Mouse (Mus musculus) intestine, embryonic 16.5 days (tissue): ENCODE data around the gene Ccdc65. TPM values are rescaled to one million over a fixed set of nuclear protein-coding genes. Genes with fewer than 3 reads are reported as not detected.

ENCODE experiments used
- ATAC-seq: fragments of 200-750 bp; cut with Nextera tagmentation; 2 replicates; pipeline ENCODE4 v1.8.0; 2017; ENCODE audit warnings: moderate TSS enrichment, moderate library complexity
- H3K27ac ChIP-seq: fragments of 300-500 bp; sonication (generic); 2 replicates; pipeline ENCODE4 v1.5.1; 2014; ENCODE audit warnings: mild to moderate bottlenecking, low read length
- H3K27me3 ChIP-seq: fragments of 300-500 bp; sonication (generic); replicated peaks from 2 replicates; pipeline ENCODE4 v1.6.1; 2014; ENCODE audit warnings: low read length, control low read depth, mixed read lengths; ENCODE audit not compliant: control insufficient read depth, insufficient read depth
- H3K36me3 ChIP-seq: fragments of 300-500 bp; sonication (generic); 2 replicates; pipeline ENCODE4 v1.6.1; 2014; ENCODE audit warnings: low read length, control low read depth; ENCODE audit not compliant: control insufficient read depth, insufficient read depth
- H3K4me1 ChIP-seq: fragments of 300-500 bp; sonication (generic); 2 replicates; pipeline ENCODE4 v1.6.1; 2014; ENCODE audit warnings: low read length, control low read depth, mixed read lengths; ENCODE audit not compliant: control insufficient read depth, insufficient read depth
- H3K4me2 ChIP-seq: fragments of 300-500 bp; sonication (generic); 2 replicates; pipeline ENCODE4 v1.6.1; 2014; ENCODE audit warnings: low read depth, low read length, control low read depth
- H3K4me3 ChIP-seq: fragments of 300-500 bp; sonication (generic); 2 replicates; pipeline ENCODE4 v1.5.1; 2014; ENCODE audit warnings: mild to moderate bottlenecking, low read length
- H3K9ac ChIP-seq: fragments of 300-500 bp; sonication (generic); 2 replicates; pipeline ENCODE4 v1.6.1; 2014; ENCODE audit warnings: low read depth, low read length
- H3K9me3 ChIP-seq: fragments of 300-500 bp; sonication (generic); 2 replicates; pipeline ENCODE4 v1.6.1; 2016; ENCODE audit warnings: low read length, control low read depth; ENCODE audit not compliant: control insufficient read depth
- WGBS: fragments of 180-500 bp; shearing (Covaris S2); extraction: QIAGEN DNeasy Blood & Tissue Kit; methylation state at CpG from one replicate; pipeline ENCODE4 v1.1.7; 2014; 5-methylcytosine and 5-hydroxymethylcytosine counted together
- polyA plus RNA-seq: library from polyadenylated mRNA; unstranded; fragments of >200 nt; fragmentation: Nextera tagmentation; extraction: Ambion mirVana; gene quantifications from 2 replicates; pipeline ENCODE4 v1.2.1, GENCODE M21; 2015

The Ccdc65 gene
- polyA plus RNA-seq, 1 experiment from 2014 or later: 0.70 TPM

GRCm38 (mm10) chr15:98675634-98676250 is 32.3 kb upstream of the Ccdc65 start:
- H3K36me3 ChIP-seq: no peaks in the 10 kb centered on the region
- 6% methylated on average over 14 of the region's 14 CpGs for WGBS
- peak overlapping the region; percentile 8; the same call in 1 of the 2 replicates for H3K4me3 ChIP-seq
- no peak for ATAC-seq
- H3K27ac ChIP-seq: no peak overlapping the region
- H3K9me3 ChIP-seq: no peaks in the 10 kb centered on the region
- H3K27me3 ChIP-seq: peaks cover 28% of the 10 kb centered on the region
- H3K9ac ChIP-seq: no peak overlapping the region
- peaks cover 13% of the 10 kb centered on the region for H3K4me1 ChIP-seq
- H3K4me2 ChIP-seq: 0 out of 2 replicates have a peak overlapping the region, but pooled peaks have one; percentile 2

DNA sequence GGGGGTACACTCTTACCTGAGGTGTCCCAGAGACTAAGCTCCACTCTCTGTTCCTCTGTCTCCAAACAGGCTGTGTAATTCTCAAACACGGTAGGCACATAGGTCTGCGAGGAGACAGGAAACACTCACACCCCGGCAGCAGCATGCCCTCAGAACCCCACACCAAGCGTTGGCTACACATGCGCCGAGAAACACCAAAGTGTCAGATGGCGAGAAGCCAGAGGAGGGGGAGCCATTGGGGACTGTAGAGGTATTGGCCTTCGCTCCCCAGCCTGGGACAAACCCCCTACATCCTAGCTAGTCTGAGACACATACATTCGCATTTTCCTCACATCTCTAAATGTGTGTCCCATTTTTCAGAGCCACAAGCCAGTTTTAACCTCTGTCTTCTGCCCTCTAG is 31.5 kb upstream of the Ccdc65 start:
- Histone ChIP-seq H3K27ac (no peak overlapping the region), H3K4me2 (peak overlapping the region; percentile 90), H3K27me3 (peaks cover 28% of the 10 kb centered on the region), H3K36me3 (no peaks in the 10 kb centered on the region), H3K9me3 (no peaks in the 10 kb centered on the region), H3K4me3 (peak overlapping the region; percentile 47), H3K4me1 (peaks cover 13% of the 10 kb centered on the region), H3K9ac (peak overlapping the region; percentile 46; the same call in 1 of the 2 replicates)
- no peak for ATAC-seq
- 3% methylated on average over 9 of the region's 9 CpGs for WGBS

GRCm38 (mm10) chr15:98676940-98677728 is 30.9 kb upstream of the Ccdc65 start, which contains the start of gene Rnd1:
Gene Rnd1, minus strand, starts transcription at chr15:98677461.
- peak within 1 kb of the TSS; percentile 46 for H3K9ac ChIP-seq
- no peaks in the 10 kb centered on the region for H3K36me3 ChIP-seq
- H3K27me3 ChIP-seq: peaks cover 28% of the 10 kb centered on the region
- no peaks in the 10 kb centered on the region for H3K9me3 ChIP-seq
- 0% methylated on average over 37 of the region's 37 CpGs for WGBS
- H3K4me1 ChIP-seq: peaks cover 13% of the 10 kb centered on the region
- H3K27ac ChIP-seq: no peak within 1 kb of the TSS
- peak; percentile 99 for ATAC-seq
- peak within 1 kb of the TSS; percentile 90 for H3K4me2 ChIP-seq
- peak within 1 kb of the TSS; percentile 47 for H3K4me3 ChIP-seq

GRCm38 (mm10) chr15:98677977-98678376 is 30.0 kb upstream of the Ccdc65 start:
- no peaks in the 10 kb centered on the region for H3K9me3 ChIP-seq
- H3K4me3 ChIP-seq: no peak overlapping the region
- ATAC-seq: no peak
- peaks cover 28% of the 10 kb centered on the region for H3K27me3 ChIP-seq
- H3K4me1 ChIP-seq: peaks cover 13% of the 10 kb centered on the region
- H3K4me2 ChIP-seq: no peak overlapping the region
- 67% methylated on average over 7 of the region's 7 CpGs for WGBS
- no peaks in the 10 kb centered on the region for H3K36me3 ChIP-seq
- H3K27ac ChIP-seq: no peak overlapping the region
- H3K9ac ChIP-seq: no peak overlapping the region

- ATAC-seq: no peak
- Histone ChIP-seq H3K4me2 (no peak overlapping the region), H3K4me1 (peaks cover 13% of the 10 kb centered on the region), H3K36me3 (no peaks in the 10 kb centered on the region), H3K4me3 (no peak overlapping the region), H3K27ac (no peak overlapping the region), H3K9me3 (no peaks in the 10 kb centered on the region), H3K9ac (no peak overlapping the region), H3K27me3 (peaks cover 19% of the 10 kb centered on the region)
- 80% methylated on average over 8 of the region's 8 CpGs for WGBS
Measured at GRCm38 (mm10) chr15:98680660-98681059, 27.3 kb upstream of the Ccdc65 start.

DNA sequence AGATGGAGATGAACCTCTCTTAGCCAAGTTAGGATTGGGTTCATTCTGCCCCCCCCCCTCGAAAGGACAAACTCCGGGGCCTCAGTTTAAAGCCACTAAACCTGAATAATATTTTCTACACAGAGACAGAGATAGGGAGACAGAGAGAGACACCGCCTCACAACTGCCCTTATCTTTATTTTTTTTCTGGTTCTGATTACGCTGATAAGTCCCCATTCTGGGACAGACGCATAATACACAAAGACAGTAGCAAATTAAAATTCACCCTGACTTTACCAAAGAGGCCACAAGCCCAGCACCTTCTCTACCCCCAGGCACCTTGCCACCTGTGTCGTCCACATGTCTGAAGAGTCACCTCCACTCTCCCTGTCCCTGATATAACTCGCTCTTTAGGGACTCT is 26.4 kb upstream of the Ccdc65 start:
- H3K9ac ChIP-seq: no peak overlapping the region
- peaks cover 5% of the 10 kb centered on the region; the same call in 1 of the 2 replicates for H3K4me1 ChIP-seq
- ATAC-seq: no peak
- H3K4me3 ChIP-seq: no peak overlapping the region
- no peaks in the 10 kb centered on the region for H3K36me3 ChIP-seq
- H3K9me3 ChIP-seq: no peaks in the 10 kb centered on the region
- no peak overlapping the region for H3K27ac ChIP-seq
- no peak overlapping the region for H3K4me2 ChIP-seq
- H3K27me3 ChIP-seq: peaks cover 10% of the 10 kb centered on the region
- WGBS: 77% methylated on average over 7 of the region's 7 CpGs

DNA sequence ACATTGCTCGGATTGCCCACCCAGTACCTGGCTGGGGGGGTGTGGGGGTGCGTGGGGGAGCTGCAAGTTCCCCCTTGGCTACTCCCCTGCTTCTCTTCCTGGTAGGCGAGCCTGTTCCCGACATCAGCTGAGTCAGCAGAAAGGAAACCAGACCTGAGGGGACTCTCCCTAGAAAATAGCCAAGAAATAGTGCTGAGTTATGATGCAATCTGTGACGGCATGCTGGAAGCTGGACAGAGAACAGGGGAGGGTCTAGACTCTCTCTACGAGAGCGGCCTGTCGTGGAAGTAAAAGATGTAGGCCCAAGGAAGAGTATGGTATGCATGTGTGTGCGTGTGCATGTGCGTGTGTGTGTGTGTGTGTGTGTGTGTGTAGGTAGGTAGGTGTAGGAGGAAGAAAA is 24.8 kb upstream of the Ccdc65 start:
- Histone ChIP-seq H3K36me3 (no peaks in the 10 kb centered on the region), H3K9me3 (no peaks in the 10 kb centered on the region), H3K27me3 (0 out of 2 replicates have a peak, but pooled peaks cover under 1% of the 10 kb centered on the region), H3K4me1 (no peaks in the 10 kb centered on the region), H3K4me2 (no peak overlapping the region), H3K4me3 (no peak overlapping the region), H3K27ac (no peak overlapping the region), H3K9ac (no peak overlapping the region)
- WGBS: 52% methylated on average over 10 of the region's 10 CpGs
- peak; percentile 55; the same call in 1 of the 2 replicates for ATAC-seq

GRCm38 (mm10) chr15:98683746-98684145 is 24.3 kb upstream of the Ccdc65 start:
- no peak for ATAC-seq
- no peaks in the 10 kb centered on the region for H3K36me3 ChIP-seq
- no peak overlapping the region for H3K27ac ChIP-seq
- H3K4me2 ChIP-seq: no peak overlapping the region
- H3K9me3 ChIP-seq: no peaks in the 10 kb centered on the region
- 76% methylated on average over 1 of the region's 1 CpGs for WGBS
- H3K27me3 ChIP-seq: no peaks in the 10 kb centered on the region
- H3K4me1 ChIP-seq: no peaks in the 10 kb centered on the region
- no peak overlapping the region for H3K9ac ChIP-seq
- H3K4me3 ChIP-seq: no peak overlapping the region

- ATAC-seq: no peak
- Histone ChIP-seq H3K4me2 (no peak overlapping the region), H3K27me3 (no peaks in the 10 kb centered on the region), H3K9me3 (no peaks in the 10 kb centered on the region), H3K4me1 (no peaks in the 10 kb centered on the region), H3K36me3 (no peaks in the 10 kb centered on the region), H3K9ac (no peak overlapping the region), H3K4me3 (no peak overlapping the region), H3K27ac (no peak overlapping the region)
- WGBS: 71% methylated on average over 3 of the region's 3 CpGs
Measured at GRCm38 (mm10) chr15:98685926-98686325, 22.1 kb upstream of the Ccdc65 start.
